Mouse (Mus musculus) spleen, embryonic (tissue): Measurements from ENCODE around the gene Gas2l3.

Experiments used
- CTCF ChIA-PET: fragments of 350-600 bp; sonication (Branson Sonifier 250); formaldehyde crosslinking; loops from one replicate; lab custom pipeline; 2022; lab: Charles Lee

Gas2l3 gene

DNA sequence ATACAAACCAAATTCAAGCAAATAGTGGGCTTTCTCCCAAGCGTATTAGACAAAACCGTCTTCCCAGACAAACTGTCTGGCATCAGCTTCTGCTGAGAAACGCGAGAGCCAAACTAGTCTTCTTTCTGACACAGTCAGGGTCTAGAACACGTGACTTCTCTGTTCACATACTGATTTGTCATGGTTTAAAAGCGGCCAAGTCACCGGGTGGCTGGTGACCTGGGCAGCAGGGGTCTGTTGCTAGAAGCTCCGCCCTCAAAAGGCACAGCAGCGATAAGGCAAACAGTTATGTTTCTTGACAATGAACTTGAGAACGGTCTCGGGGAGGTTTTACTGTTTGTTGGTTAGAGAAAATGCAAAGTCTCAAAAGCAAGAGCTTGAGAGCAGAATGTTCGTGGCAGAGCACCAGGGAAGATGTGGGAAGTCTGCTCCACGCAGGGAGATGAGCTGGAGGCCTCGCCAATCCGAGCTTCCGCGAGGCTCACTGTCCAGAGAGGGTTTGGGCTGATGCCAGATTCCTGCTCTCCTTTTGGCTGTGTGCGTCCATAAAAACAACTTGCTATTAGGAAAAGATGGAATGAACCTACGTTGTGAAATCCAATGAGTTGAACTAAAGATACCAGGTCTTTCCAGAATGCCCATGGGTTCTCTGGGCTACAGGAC lies 43.0 kb downstream of the Gas2l3 start:
- CTCF ChIA-PET = interaction anchor here (0.6 kb wide), 1 partner anchor 121 kb away, joined by 6 read pairs; no protein-coding TSS in a partner anchor

DNA sequence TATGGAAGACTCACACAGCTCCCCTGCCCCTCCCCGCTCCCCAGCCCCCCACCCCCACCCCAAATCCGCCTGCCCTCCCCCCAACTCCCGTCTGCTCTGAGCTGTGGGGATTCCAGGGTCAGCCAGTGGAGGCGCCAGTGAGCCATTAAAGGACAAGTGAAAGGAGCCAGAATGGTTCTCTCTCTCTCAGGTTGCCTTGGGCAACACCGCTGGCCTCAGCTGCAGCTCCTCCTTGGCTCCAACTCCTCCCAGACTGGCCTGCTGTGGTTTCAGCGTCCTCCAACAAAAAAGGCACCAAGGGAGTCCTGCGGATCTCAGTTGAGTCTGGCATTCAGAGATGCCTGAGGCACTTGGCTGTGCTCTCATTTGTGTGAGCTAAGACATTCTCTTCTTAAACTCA lies 47.9 kb downstream of the Gas2l3 start:
- CTCF ChIA-PET = interaction anchor here (0.6 kb wide), 1 partner anchor 1979 kb away, joined by 4 read pairs; no protein-coding TSS in a partner anchor

DNA sequence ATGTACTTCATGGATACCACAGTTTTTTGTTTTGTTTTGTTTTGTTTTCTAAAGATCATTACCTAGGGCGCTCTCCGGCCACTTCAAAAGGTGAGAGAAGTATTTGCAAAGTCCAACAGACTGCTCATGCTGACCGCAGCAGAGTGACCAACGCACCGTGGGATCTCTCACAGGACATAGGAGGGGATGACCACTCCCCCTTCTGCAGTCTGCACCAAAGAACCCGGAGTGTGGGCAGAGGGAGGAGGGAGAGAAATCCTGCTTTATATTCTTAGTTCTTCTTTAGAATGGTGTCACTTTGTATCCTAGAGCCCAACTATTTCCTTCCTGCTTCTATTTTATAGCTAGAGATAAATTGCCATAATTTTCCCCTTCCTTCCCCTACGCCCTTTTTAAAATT lies 48.4 kb downstream of the Gas2l3 start:
- CTCF ChIA-PET = no interaction called here

GRCm38 (mm10) chr10:89392687-89393086 lies 51.1 kb downstream of the Gas2l3 start:
- CTCF ChIA-PET = interaction anchor here (0.6 kb wide), 1 partner anchor 1844 kb away, joined by 4 read pairs; no protein-coding TSS in a partner anchor

DNA sequence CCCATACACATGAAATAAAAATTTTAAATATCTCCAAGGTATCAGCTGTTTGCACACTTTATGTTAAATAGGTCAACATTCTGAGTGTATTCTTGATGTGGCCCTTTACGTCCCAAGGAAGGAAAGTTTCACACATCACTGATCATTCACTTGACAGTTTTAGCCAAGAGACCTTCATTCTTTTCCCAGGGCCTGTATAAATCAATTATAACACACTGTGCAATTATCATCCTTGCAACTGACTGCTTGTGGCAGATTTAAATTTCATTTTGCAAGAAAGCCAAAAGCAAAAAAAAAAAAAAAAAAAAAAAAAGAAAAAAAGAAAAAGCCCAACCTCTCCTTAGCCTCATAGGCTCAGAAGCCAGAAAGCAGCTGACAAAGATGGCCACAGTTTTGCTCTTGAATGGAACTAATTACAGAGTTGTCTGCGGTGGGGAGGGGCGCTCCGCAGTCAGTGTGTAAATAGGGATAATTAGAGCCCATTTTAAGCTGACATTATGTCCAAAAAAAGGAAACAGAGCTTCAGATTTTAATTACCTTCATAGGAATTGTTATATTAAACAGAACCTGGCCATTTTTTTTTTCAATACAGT lies 52.1 kb downstream of the Gas2l3 start:
- CTCF ChIA-PET = no interaction called here

- CTCF ChIA-PET = no interaction called here
Observed at GRCm38 (mm10) chr10:89386461-89386860, 57.3 kb downstream of the Gas2l3 start.

GRCm38 (mm10) chr10:89383462-89383861 lies 60.3 kb downstream of the Gas2l3 start:
- CTCF ChIA-PET = no interaction called here

DNA sequence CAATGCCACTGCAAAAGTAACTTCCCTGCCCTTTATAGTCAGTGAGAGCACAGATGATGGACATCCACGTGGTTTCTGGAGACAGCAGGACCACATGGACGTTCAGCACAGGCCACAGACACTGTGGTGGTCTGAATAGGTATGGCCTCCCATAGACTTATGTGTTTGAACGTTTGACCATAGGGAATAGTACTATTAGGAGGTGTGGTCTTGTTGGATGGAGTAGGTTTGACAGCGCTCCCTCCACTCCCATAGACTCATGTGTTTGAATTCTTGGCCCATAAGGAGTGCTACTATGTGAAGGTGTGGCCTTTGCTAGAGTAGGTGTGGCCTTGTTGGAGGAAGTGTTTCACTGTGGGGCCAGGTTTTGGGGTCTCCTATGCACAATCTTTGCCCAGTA lies 66.0 kb downstream of the Gas2l3 start:
- CTCF ChIA-PET = no interaction called here

- CTCF ChIA-PET = no interaction called here
Observed at GRCm38 (mm10) chr10:89370051-89370450, 73.7 kb downstream of the Gas2l3 start.

DNA sequence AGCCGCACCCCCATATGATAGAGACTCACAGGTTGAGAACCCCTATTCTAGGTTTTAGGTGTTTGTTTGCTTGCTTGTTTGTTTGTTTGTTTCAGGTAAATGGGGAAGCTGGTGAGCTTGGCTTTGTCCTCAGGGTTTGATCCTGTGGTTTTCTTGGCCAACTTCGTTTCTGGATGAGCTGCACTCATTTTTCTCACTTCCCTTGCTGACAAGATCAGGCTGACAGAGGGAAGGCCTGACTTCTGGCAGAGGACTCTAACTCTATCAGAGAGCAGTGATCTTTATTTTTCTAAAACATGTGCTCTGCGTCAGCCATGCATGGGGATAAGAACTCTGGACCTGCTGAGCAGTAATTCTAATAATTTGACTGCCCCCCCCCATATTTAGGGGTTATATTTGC lies 84.8 kb downstream of the Gas2l3 start:
- CTCF ChIA-PET = no interaction called here
